Mouse (Mus musculus) hindbrain, embryonic 10.5 days (tissue): Measurements from ENCODE around the gene Serpina3m. TPM values are rescaled to one million over a fixed set of nuclear protein-coding genes. Genes with fewer than 3 reads are reported as not detected.
A peak's percentile ranks its signal among the peaks of the same experiment; 100 is the strongest.
"Not testable (repeated sequence)": the region's sequence is repeated elsewhere in the genome, so short reads cannot be mapped to it uniquely, and the experiment has no call there.

Experiments used
- DNase-seq: peaks from one replicate; pipeline ENCODE4 v3.0.0-alpha.2; 2017; ENCODE audit warnings: low spot score
- H3K27ac ChIP-seq: fragments of 300-500 bp; sonication (generic); 2 replicates; pipeline ENCODE4 v1.5.1; 2016; ENCODE audit warnings: mild to moderate bottlenecking, moderate library complexity
- H3K27me3 ChIP-seq: fragments of 300-500 bp; sonication (generic); 2 replicates; pipeline ENCODE4 v1.6.1; 2016; ENCODE audit warnings: mild to moderate bottlenecking; ENCODE audit not compliant: poor library complexity, insufficient read depth, severe bottlenecking
- H3K36me3 ChIP-seq: fragments of 300-500 bp; sonication (generic); 2 replicates; pipeline ENCODE4 v1.6.1; 2016; ENCODE audit warnings: mild to moderate bottlenecking, moderate library complexity
- H3K4me1 ChIP-seq: fragments of 300-500 bp; sonication (generic); replicated peaks from 2 replicates; pipeline ENCODE4 v1.6.1; 2016; ENCODE audit warnings: mild to moderate bottlenecking
- H3K4me3 ChIP-seq: fragments of 300-500 bp; sonication (generic); 2 replicates; pipeline ENCODE4 v1.5.1; 2016; ENCODE audit warnings: mild to moderate bottlenecking, moderate library complexity
- H3K9me3 ChIP-seq: fragments of 300-500 bp; sonication (generic); 2 replicates; pipeline ENCODE4 v1.6.1; 2016; ENCODE audit warnings: mild to moderate bottlenecking, moderate library complexity
- WGBS: fragments of 180-500 bp; shearing (Covaris S2); methylation state at CpG from one replicate; pipeline ENCODE4 v1.1.7; 2016; 5-methylcytosine and 5-hydroxymethylcytosine counted together
- polyA plus RNA-seq: library from polyadenylated mRNA; unstranded; fragments of >200 nt; fragmentation: Nextera tagmentation; extraction: Ambion mirVana; gene quantifications from 2 replicates; pipeline ENCODE4 v1.2.1, GENCODE M21; 2016

Gene Serpina3m
- polyA plus RNA-seq, 1 experiment from 2014 or later: not detected

- peak; percentile 25 for DNase-seq
- not testable (repeated sequence) for H3K36me3 ChIP-seq
- 42% methylated on average over 3 of the region's 3 CpGs for WGBS
Observed at GRCm38 (mm10) chr12:104351812-104352211, 13.5 kb downstream of the Serpina3m start.

GRCm38 (mm10) chr12:104356006-104356405 lies 17.7 kb downstream of the Serpina3m start:
- H3K36me3 ChIP-seq: no peaks in the 10 kb centered on the region
- 94% methylated on average over 3 of the region's 3 CpGs for WGBS

More at GRCm38 (mm10) chr12:104351812-104352211, 13.5 kb downstream of the Serpina3m start:
- H3K9me3 ChIP-seq, H3K4me3 ChIP-seq, H3K27me3 ChIP-seq, H3K27ac ChIP-seq, H3K4me1 ChIP-seq: not testable (repeated sequence)

GRCm38 (mm10) chr12:104369986-104370385 lies 31.7 kb downstream of the Serpina3m start:
- Histone ChIP-seq H3K4me1 (no peaks in the 10 kb centered on the region), H3K27me3 (no peaks in the 10 kb centered on the region), H3K4me3 (no peak overlapping the region), H3K27ac (no peak overlapping the region), H3K36me3 (no peaks in the 10 kb centered on the region), H3K9me3 (no peaks in the 10 kb centered on the region)
- WGBS: 88% methylated on average over 3 of the region's 3 CpGs
- no peak for DNase-seq

More at GRCm38 (mm10) chr12:104356006-104356405, 17.7 kb downstream of the Serpina3m start:
- no peaks in the 10 kb centered on the region for H3K4me1 ChIP-seq
- no peak overlapping the region for H3K27ac ChIP-seq
- no peaks in the 10 kb centered on the region for H3K9me3 ChIP-seq
- no peak for DNase-seq
- H3K4me3 ChIP-seq: no peak overlapping the region
- no peaks in the 10 kb centered on the region for H3K27me3 ChIP-seq

- 73% methylated on average over 5 of the region's 5 CpGs for WGBS
- not testable (repeated sequence) for H3K4me1 ChIP-seq, H3K27ac ChIP-seq, H3K27me3 ChIP-seq, H3K36me3 ChIP-seq, H3K4me3 ChIP-seq, H3K9me3 ChIP-seq, DNase-seq
Observed at GRCm38 (mm10) chr12:104377179-104377578, 38.9 kb downstream of the Serpina3m start.

- not testable (repeated sequence) for DNase-seq, H3K36me3 ChIP-seq, H3K4me1 ChIP-seq, H3K27ac ChIP-seq, H3K27me3 ChIP-seq, H3K9me3 ChIP-seq, H3K4me3 ChIP-seq
- WGBS: 77% methylated on average over 2 of the region's 2 CpGs
Observed at GRCm38 (mm10) chr12:104378351-104378750, 40.1 kb downstream of the Serpina3m start.

- 45% methylated on average over 5 of the region's 5 CpGs for WGBS
- H3K9me3 ChIP-seq: not testable (repeated sequence)
Observed at GRCm38 (mm10) chr12:104378815-104379214, 40.5 kb downstream of the Serpina3m start.

GRCm38 (mm10) chr12:104379856-104380255 lies 41.6 kb downstream of the Serpina3m start:
- no peak overlapping the region for H3K4me3 ChIP-seq
- H3K9me3 ChIP-seq: peaks cover 4% of the 10 kb centered on the region; the same call in 1 of the 2 replicates
- WGBS: 95% methylated on average over 11 of the region's 11 CpGs
- H3K27me3 ChIP-seq: no peaks in the 10 kb centered on the region
- H3K36me3 ChIP-seq: no peaks in the 10 kb centered on the region
- H3K27ac ChIP-seq: no peak overlapping the region
- H3K4me1 ChIP-seq: no peaks in the 10 kb centered on the region
- no peak for DNase-seq

More at GRCm38 (mm10) chr12:104378815-104379214, 40.5 kb downstream of the Serpina3m start:
- not testable (repeated sequence) for H3K27me3 ChIP-seq, H3K36me3 ChIP-seq, H3K27ac ChIP-seq, H3K4me1 ChIP-seq, H3K4me3 ChIP-seq, DNase-seq

- H3K27me3 ChIP-seq, H3K4me1 ChIP-seq, H3K36me3 ChIP-seq, H3K9me3 ChIP-seq, H3K27ac ChIP-seq, DNase-seq, H3K4me3 ChIP-seq: not testable (repeated sequence)
- WGBS: 86% methylated on average over 8 of the region's 8 CpGs
Observed at GRCm38 (mm10) chr12:104381071-104381604, 42.9 kb downstream of the Serpina3m start.

- H3K36me3 ChIP-seq, H3K4me3 ChIP-seq, H3K4me1 ChIP-seq, H3K27me3 ChIP-seq, H3K9me3 ChIP-seq, H3K27ac ChIP-seq, DNase-seq: not testable (repeated sequence)
Observed at GRCm38 (mm10) chr12:104385987-104386386, 47.7 kb downstream of the Serpina3m start.

GRCm38 (mm10) chr12:104386878-104387277 lies 48.6 kb downstream of the Serpina3m start:
- H3K9me3 ChIP-seq, H3K27ac ChIP-seq, H3K4me3 ChIP-seq, H3K4me1 ChIP-seq, H3K36me3 ChIP-seq, H3K27me3 ChIP-seq, DNase-seq: not testable (repeated sequence)
- 80% methylated on average over 2 of the region's 2 CpGs for WGBS

- H3K4me3 ChIP-seq: no peak overlapping the region
- H3K4me1 ChIP-seq: no peaks in the 10 kb centered on the region
- H3K9me3 ChIP-seq: no peaks in the 10 kb centered on the region
- H3K27ac ChIP-seq: no peak overlapping the region
- no peaks in the 10 kb centered on the region for H3K36me3 ChIP-seq
- DNase-seq: no peak
- no peaks in the 10 kb centered on the region for H3K27me3 ChIP-seq
Observed at GRCm38 (mm10) chr12:104388477-104388876, 50.2 kb downstream of the Serpina3m start.

- H3K27ac ChIP-seq, H3K4me1 ChIP-seq, DNase-seq, H3K9me3 ChIP-seq, H3K36me3 ChIP-seq, H3K4me3 ChIP-seq, H3K27me3 ChIP-seq: not testable (repeated sequence)
- 74% methylated on average over 2 of the region's 2 CpGs for WGBS
Observed at GRCm38 (mm10) chr12:104391057-104391456, 52.8 kb downstream of the Serpina3m start.

GRCm38 (mm10) chr12:104403968-104404367 lies 65.7 kb downstream of the Serpina3m start:
- H3K4me3 ChIP-seq: no peak overlapping the region

GRCm38 (mm10) chr12:104406454-104406885 lies 68.2 kb downstream of the Serpina3m start, which contains the start of gene Serpina3n:
TSS of gene Serpina3n (plus strand) at chr12:104406729.
- H3K27me3 ChIP-seq: no peaks in the 10 kb centered on the region
- no peak for DNase-seq
- H3K9me3 ChIP-seq: no peaks in the 10 kb centered on the region
- 68% methylated on average over 4 of the region's 4 CpGs for WGBS
- H3K27ac ChIP-seq: no peak within 1 kb of the TSS
- no peak within 1 kb of the TSS for H3K4me3 ChIP-seq
- no peaks in the 10 kb centered on the region for H3K4me1 ChIP-seq
- H3K36me3 ChIP-seq: no peaks in the 10 kb centered on the region

More at GRCm38 (mm10) chr12:104403968-104404367, 65.7 kb downstream of the Serpina3m start:
- WGBS: 82% methylated on average over 5 of the region's 5 CpGs
- no peak for DNase-seq
- H3K27ac ChIP-seq: no peak overlapping the region
- no peaks in the 10 kb centered on the region for H3K27me3 ChIP-seq
- H3K9me3 ChIP-seq: no peaks in the 10 kb centered on the region
- H3K36me3 ChIP-seq: no peaks in the 10 kb centered on the region
- no peaks in the 10 kb centered on the region for H3K4me1 ChIP-seq
